Mouse (Mus musculus): ENCODE data around the gene Taar7a. TPM values are rescaled to one million over a fixed set of nuclear protein-coding genes. Genes with fewer than 3 reads are reported as not detected.
A peak's percentile ranks its signal among the peaks of the same experiment; 100 is the strongest.

The Taar7a gene
- total and polyA plus RNA-seq, 2 experiments from 2014 or later: not detected

DNA sequence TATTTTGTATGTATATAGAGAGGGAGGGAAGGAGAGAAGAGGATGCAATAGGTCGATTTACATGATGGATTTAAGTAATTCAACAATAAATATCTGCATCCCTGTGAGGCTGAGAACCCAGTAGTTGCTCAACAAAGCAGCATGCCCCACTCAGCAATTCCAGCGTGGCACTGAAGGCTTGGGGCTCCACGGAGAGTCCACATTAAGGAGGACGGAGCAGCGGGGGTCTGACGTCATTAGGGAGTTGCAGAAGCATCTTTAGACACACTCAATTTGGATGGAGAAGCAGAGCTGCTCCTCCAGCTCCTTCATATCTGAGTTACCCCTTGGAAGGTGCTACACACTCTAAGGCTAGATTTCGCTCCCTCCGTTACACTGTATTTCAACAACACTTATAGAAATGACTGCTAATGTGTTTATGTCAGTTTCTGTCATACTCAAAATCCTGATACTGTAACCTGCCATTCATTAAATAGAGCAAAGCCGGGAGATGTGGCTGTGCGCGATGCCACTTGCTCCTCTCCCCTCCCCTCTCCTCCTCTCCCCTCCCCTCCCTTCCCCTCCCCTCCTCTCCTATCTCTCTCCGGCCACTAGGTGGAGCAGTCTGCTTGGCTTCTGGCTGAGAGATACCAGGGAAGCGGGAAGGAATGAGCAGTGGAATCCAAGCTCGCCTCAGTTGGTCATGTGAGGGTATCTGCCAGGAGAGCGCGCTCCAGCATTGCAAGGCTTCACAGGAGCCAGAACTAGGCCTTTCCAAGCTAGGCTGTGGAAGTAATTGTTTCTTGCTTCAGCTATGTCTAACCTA, 14.2 kb downstream of the Taar7a start:
- H3K4me2 ChIP-seq (ENCODE audit: low read depth, low read length): no peak overlapping the region
- H3K9me3 ChIP-seq (replicated peaks; ENCODE audit: control insufficient read depth, low read length): no peaks in the 10 kb centered on the region
- no peak overlapping the region for H3K4me3 ChIP-seq (ENCODE audit: low read depth, low read length)
- 41% methylated on average over 16 of the region's 16 CpGs for WGBS
- H3K36me3 ChIP-seq (replicated peaks; ENCODE audit: control insufficient read depth, insufficient read depth, low read length): no peaks in the 10 kb centered on the region
- H3K27ac ChIP-seq (ENCODE audit: low read depth): no peak overlapping the region
- no peaks in the 10 kb centered on the region for H3K27me3 ChIP-seq (ENCODE audit: control insufficient read depth, insufficient read depth, low read length)
- DNase-seq (ENCODE audit: low spot score): peak; percentile 83
- no peaks in the 10 kb centered on the region for H3K4me1 ChIP-seq (ENCODE audit: control insufficient read depth, insufficient read depth)
- ATAC-seq (ENCODE audit: insufficient read depth, low read depth): peak; percentile 76
- TF ChIP-seq CTCF (IDR thresholded peaks at IDR 0.05; ENCODE audit: low read depth) (peak; percentile 99), EP300 (IDR thresholded peaks at IDR 0.05; ENCODE audit: low read depth) (no peak)
- H3K9ac ChIP-seq (replicated peaks; ENCODE audit: low read depth, low read length): no peak overlapping the region

DNA sequence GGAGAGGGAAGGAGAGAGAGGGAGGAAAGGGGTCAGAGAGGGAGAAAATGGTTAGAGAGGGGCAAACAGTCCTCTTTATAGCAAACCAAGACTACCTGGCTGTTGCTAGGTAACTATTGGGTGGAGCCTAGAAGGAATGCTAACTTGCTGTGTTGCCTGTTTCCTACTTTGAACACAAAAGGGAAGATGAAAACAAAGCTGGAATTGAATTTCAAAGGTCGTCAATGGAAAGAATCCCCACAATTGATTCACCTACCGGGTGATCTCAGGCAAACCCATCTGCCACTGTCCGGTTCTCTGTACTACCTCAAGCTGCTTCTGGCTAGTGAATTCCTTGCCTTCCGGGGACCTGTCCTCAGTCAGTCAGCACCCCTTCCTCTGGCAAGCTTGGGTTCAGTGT, 15.3 kb downstream of the Taar7a start:
- ATAC-seq (ENCODE audit: insufficient read depth, low read depth) (no peak), DNase-seq (ENCODE audit: low spot score) (no peak)
- Histone ChIP-seq H3K4me3 (ENCODE audit: low read depth, low read length) (no peak overlapping the region), H3K27ac (ENCODE audit: low read depth) (no peak overlapping the region), H3K36me3 (replicated peaks; ENCODE audit: control insufficient read depth, insufficient read depth, low read length) (no peaks in the 10 kb centered on the region), H3K4me2 (ENCODE audit: low read depth, low read length) (no peak overlapping the region), H3K4me1 (ENCODE audit: control insufficient read depth, insufficient read depth) (no peaks in the 10 kb centered on the region), H3K27me3 (ENCODE audit: control insufficient read depth, insufficient read depth, low read length) (no peaks in the 10 kb centered on the region), H3K9ac (replicated peaks; ENCODE audit: low read depth, low read length) (no peak overlapping the region), H3K9me3 (replicated peaks; ENCODE audit: control insufficient read depth, low read length) (no peaks in the 10 kb centered on the region)
- no peak for TF ChIP-seq EP300 (IDR thresholded peaks at IDR 0.05; ENCODE audit: low read depth)
- TF ChIP-seq CTCF (IDR thresholded peaks at IDR 0.05; ENCODE audit: low read depth): no peak
- 48% methylated on average over 4 of the region's 4 CpGs for WGBS

DNA sequence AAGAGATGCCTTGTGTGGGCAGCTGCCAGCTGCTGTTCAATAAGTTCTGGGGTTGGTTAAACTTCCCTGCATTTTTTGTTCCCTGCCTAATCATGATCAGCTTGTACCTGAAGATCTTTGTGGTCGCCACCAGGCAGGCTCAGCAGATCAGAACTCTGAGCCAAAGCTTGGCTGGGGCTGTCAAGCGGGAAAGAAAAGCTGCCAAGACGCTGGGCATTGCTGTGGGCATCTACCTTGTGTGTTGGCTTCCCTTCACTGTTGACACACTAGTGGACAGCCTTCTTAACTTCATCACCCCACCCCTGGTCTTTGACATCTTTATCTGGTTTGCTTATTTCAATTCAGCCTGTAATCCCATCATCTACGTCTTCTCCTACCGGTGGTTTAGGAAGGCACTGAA, 22.0 kb downstream of the Taar7a start:
- TF ChIP-seq CTCF (IDR thresholded peaks at IDR 0.05; ENCODE audit: low read depth): no peak
- no peak for TF ChIP-seq EP300 (IDR thresholded peaks at IDR 0.05; ENCODE audit: low read depth)
- ATAC-seq (ENCODE audit: insufficient read depth, low read depth): no peak

DNA sequence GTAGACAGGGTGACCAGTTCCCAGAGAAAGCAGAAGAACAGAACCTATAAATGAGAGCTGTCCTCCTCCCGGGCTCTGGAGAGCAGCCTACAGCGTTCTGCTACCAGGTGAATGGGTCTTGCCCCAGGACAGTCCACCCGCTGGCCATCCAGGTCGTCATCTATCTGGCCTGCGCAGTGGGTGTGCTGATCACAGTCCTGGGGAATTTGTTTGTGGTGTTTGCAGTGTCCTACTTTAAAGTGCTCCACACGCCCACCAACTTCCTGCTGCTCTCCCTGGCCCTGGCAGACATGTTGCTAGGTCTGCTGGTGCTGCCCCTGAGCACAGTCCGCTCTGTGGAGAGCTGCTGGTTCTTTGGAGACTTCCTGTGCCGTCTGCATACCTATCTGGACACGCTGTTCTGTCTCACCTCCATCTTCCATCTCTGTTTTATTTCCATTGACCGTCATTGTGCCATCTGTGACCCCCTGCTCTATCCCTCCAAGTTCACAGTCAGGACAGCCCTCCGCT, 22.6 kb downstream of the Taar7a start, which contains the start of gene Taar5:
Gene Taar5 (plus strand): TSS at position 51 of the 510 bp plus-strand sequence.
- no peak for ATAC-seq (ENCODE audit: insufficient read depth, low read depth)
- DNase-seq (ENCODE audit: low spot score): no peak
- WGBS: 82% methylated on average over 11 of the region's 11 CpGs
- no peak within 1 kb of the TSS for H3K27ac ChIP-seq (ENCODE audit: low read depth)
- H3K4me2 ChIP-seq (ENCODE audit: low read depth, low read length): no peak within 1 kb of the TSS
- no peaks in the 10 kb centered on the region for H3K27me3 ChIP-seq (ENCODE audit: control insufficient read depth, insufficient read depth, low read length)
- no peak within 1 kb of the TSS for H3K4me3 ChIP-seq (ENCODE audit: low read depth, low read length)
- no peaks in the 10 kb centered on the region for H3K4me1 ChIP-seq (ENCODE audit: control insufficient read depth, insufficient read depth)
- H3K36me3 ChIP-seq (replicated peaks; ENCODE audit: control insufficient read depth, insufficient read depth, low read length): no peaks in the 10 kb centered on the region
- no peak within 1 kb of the TSS for H3K9ac ChIP-seq (replicated peaks; ENCODE audit: low read depth, low read length)
- no peaks in the 10 kb centered on the region for H3K9me3 ChIP-seq (replicated peaks; ENCODE audit: control insufficient read depth, low read length)
- TF ChIP-seq EP300 (IDR thresholded peaks at IDR 0.05; ENCODE audit: low read depth) (no peak), CTCF (IDR thresholded peaks at IDR 0.05; ENCODE audit: low read depth) (no peak)

More for the DNA sequence above, 22.0 kb downstream of the Taar7a start:
- H3K9ac ChIP-seq (replicated peaks; ENCODE audit: low read depth, low read length): no peak overlapping the region
- no peak overlapping the region for H3K4me3 ChIP-seq (ENCODE audit: low read depth, low read length)
- no peaks in the 10 kb centered on the region for H3K27me3 ChIP-seq (ENCODE audit: control insufficient read depth, insufficient read depth, low read length)
- no peaks in the 10 kb centered on the region for H3K36me3 ChIP-seq (replicated peaks; ENCODE audit: control insufficient read depth, insufficient read depth, low read length)
- H3K9me3 ChIP-seq (replicated peaks; ENCODE audit: control insufficient read depth, low read length): no peaks in the 10 kb centered on the region
- WGBS: 72% methylated on average over 5 of the region's 5 CpGs
- no peak overlapping the region for H3K27ac ChIP-seq (ENCODE audit: low read depth)
- no peak for DNase-seq (ENCODE audit: low spot score)
- H3K4me2 ChIP-seq (ENCODE audit: low read depth, low read length): no peak overlapping the region
- H3K4me1 ChIP-seq (ENCODE audit: control insufficient read depth, insufficient read depth): no peaks in the 10 kb centered on the region

DNA sequence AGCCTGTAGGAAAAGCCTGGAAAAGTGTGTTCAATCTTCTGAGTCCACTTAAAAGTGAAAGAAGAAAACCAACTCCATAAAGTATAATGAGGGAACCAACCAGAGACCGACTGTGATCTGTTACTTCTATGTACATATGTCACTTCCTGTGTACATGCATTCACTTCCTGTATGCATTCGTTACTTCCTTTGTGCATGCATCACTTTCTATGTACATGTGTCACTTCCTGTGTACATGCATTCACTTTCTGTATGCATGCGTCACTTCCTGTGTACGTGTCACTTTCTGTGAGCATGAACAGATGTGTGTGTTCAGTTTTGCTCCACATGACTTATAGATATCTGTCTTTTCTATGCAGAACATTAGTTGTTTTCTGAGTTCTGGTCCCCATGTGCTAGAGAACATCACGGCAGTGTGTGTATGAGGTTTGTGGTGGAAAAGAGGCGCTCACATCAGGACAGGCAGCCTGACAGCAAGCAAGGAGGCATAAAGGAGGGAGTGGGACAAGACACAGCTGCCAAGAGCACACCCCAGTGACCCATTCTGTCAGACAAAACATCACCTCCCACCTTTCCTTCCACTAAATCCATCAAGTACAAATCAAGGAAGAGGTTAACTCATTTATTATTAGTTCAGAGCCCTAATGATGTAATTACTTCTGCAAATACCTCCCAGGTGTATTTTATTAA, 28.2 kb downstream of the Taar7a start:
- Histone ChIP-seq H3K36me3 (replicated peaks; ENCODE audit: control insufficient read depth, insufficient read depth, low read length) (no peaks in the 10 kb centered on the region), H3K9ac (replicated peaks; ENCODE audit: low read depth, low read length) (no peak overlapping the region), H3K9me3 (replicated peaks; ENCODE audit: control insufficient read depth, low read length) (0 out of 2 replicates have a peak, but pooled peaks cover 3% of the 10 kb centered on the region), H3K27ac (ENCODE audit: low read depth) (no peak overlapping the region), H3K27me3 (ENCODE audit: control insufficient read depth, insufficient read depth, low read length) (no peaks in the 10 kb centered on the region), H3K4me2 (ENCODE audit: low read depth, low read length) (no peak overlapping the region), H3K4me1 (ENCODE audit: control insufficient read depth, insufficient read depth) (no peaks in the 10 kb centered on the region), H3K4me3 (ENCODE audit: low read depth, low read length) (no peak overlapping the region)
- no peak for DNase-seq (ENCODE audit: low spot score)
- no peak for TF ChIP-seq CTCF (IDR thresholded peaks at IDR 0.05; ENCODE audit: low read depth)
- no peak for TF ChIP-seq EP300 (IDR thresholded peaks at IDR 0.05; ENCODE audit: low read depth)
- 75% methylated on average over 6 of the region's 6 CpGs for WGBS
- no peak for ATAC-seq (ENCODE audit: insufficient read depth, low read depth)
